Mouse (Mus musculus): ENCODE measurements around the gene Pnliprp1.

DNA sequence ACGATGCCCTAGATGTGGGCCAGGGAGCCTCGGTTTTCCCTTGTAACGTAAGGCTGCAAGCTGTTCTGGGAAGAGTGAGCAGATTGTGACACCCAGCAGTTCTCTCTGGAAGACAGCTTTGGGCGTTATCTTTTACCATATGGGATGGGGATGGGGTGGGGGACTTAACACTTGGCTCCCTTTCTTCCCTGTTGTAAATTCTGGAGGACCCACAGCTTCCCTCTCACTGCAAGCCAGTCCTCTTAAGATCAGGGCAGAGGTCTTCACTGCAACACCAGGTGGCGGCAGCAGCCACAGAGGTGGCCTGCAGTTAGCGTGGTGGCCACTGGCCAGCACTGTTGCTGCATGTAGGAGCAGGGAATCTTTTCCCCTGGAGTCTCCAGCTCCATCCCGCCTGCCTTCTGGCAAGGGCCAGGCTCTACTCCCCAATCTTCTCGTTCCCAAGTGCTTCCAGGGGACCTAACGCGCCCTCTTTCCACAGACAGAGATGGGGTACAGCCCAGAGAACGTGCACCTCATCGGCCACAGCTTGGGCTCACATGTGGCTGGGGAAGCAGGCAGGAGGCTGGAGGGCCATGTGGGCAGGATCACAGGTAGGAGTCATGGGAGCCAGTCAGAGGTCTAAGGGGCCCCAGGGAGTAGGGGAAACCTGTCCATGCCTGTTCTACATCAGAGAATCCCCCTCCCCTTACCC, 34.3 kb downstream of the Pnliprp1 start:
- TF ChIP-seq CTCF (IDR thresholded peaks at IDR 0.05; ENCODE audit: extremely low read depth, insufficient read depth, low read length), result peak; percentile 73
- TF ChIP-seq POLR2A (IDR thresholded peaks at IDR 0.05; ENCODE audit: extremely low read depth, insufficient read depth, low read length), result no peak

All from cortical plate, adult 2 months (tissue).